In genomic region chr12:72938600-72939490, GRCm38 (mm10) we compare ENCODE assay signal across 16 mouse cellular contexts. TPM values are rescaled to one million over a fixed set of nuclear protein-coding genes. Genes with fewer than 3 reads are reported as not detected.
DNase-seq lines count a peak whose midpoint lies in the region; ATAC-seq lines count a peak whose summit lies in the region.
"Had no signal": no experiment of that assay in that cellular context is flagged by ENCODE, and none has a peak within 500 bp of the region (broad histone marks: within the 10 kb centered on the region; RNA-seq: fewer than 3 reads in every experiment).

No protein-coding gene starts in this region.

- H3K9me3 ChIP-seq in hindbrain, embryonic 10.5 days, result no peaks in the 10 kb centered on the region
- no peaks in the 10 kb centered on the region for H3K9me3 ChIP-seq in hindbrain, embryonic 13.5 days
- no peaks in the 10 kb centered on the region for H3K9me3 ChIP-seq in neural tube, embryonic 15.5 days (replicated peaks)
- no peaks in the 10 kb centered on the region for H3K9me3 ChIP-seq in embryonic facial prominence, embryonic 14.5 days (ENCODE audit: control insufficient read depth, low read length)
- H3K9me3 ChIP-seq: neural tube, embryonic 13.5 days had no signal

- ATAC-seq in hindbrain, embryonic 13.5 days (ENCODE audit: low FRiP score), result no peak
- no peak for ATAC-seq in neural tube, embryonic 15.5 days (ENCODE audit: low FRiP score)
- ATAC-seq in embryonic facial prominence, embryonic 14.5 days (ENCODE audit: low read depth), result no peak
- ATAC-seq: hindbrain, postnatal 0 days had no signal

- H3K27me3 ChIP-seq in hindbrain, embryonic 10.5 days (ENCODE audit: insufficient read depth, poor library complexity, severe bottlenecking), result peaks cover 98% of the 10 kb centered on the region
- peaks cover 97% of the 10 kb centered on the region for H3K27me3 ChIP-seq in hindbrain, embryonic 13.5 days
- H3K27me3 ChIP-seq in neural tube, embryonic 15.5 days (replicated peaks), result peaks cover 93% of the 10 kb centered on the region
- peaks cover 79% of the 10 kb centered on the region for H3K27me3 ChIP-seq in embryonic facial prominence, embryonic 14.5 days (replicated peaks; ENCODE audit: control insufficient read depth, insufficient read depth, low read length)

- H3K9ac ChIP-seq in hindbrain, embryonic 13.5 days, result no peak overlapping the region
- H3K9ac ChIP-seq in neural tube, embryonic 15.5 days (replicated peaks), result no peak overlapping the region
- no peak overlapping the region for H3K9ac ChIP-seq in embryonic facial prominence, embryonic 14.5 days (ENCODE audit: low read depth, low read length)
- H3K9ac ChIP-seq: neural tube, embryonic 13.5 days had no signal

- no peak overlapping the region for H3K4me2 ChIP-seq in hindbrain, embryonic 13.5 days
- H3K4me2 ChIP-seq in neural tube, embryonic 15.5 days, result no peak overlapping the region
- H3K4me2 ChIP-seq in embryonic facial prominence, embryonic 14.5 days (ENCODE audit: low read depth, low read length), result peak overlapping the region; percentile 49; the same call in 1 of the 2 replicates

- no peaks in the 10 kb centered on the region for H3K36me3 ChIP-seq in hindbrain, embryonic 10.5 days
- no peaks in the 10 kb centered on the region for H3K36me3 ChIP-seq in hindbrain, embryonic 13.5 days
- H3K36me3 ChIP-seq in neural tube, embryonic 15.5 days, result no peaks in the 10 kb centered on the region
- H3K36me3 ChIP-seq in embryonic facial prominence, embryonic 14.5 days (ENCODE audit: control insufficient read depth, insufficient read depth, low read length), result no peaks in the 10 kb centered on the region
- H3K36me3 ChIP-seq: neural tube, embryonic 13.5 days had no signal

- no peak overlapping the region for H3K27ac ChIP-seq in hindbrain, embryonic 10.5 days
- no peak overlapping the region for H3K27ac ChIP-seq in hindbrain, embryonic 13.5 days
- H3K27ac ChIP-seq in neural tube, embryonic 15.5 days (replicated peaks), result no peak overlapping the region
- no peak overlapping the region for H3K27ac ChIP-seq in embryonic facial prominence, embryonic 14.5 days (replicated peaks; ENCODE audit: low read depth, low read length)
- H3K27ac ChIP-seq: hindbrain, postnatal 0 days; neural tube, embryonic 13.5 days had no signal

- H3K4me1 ChIP-seq in hindbrain, embryonic 10.5 days (replicated peaks), result peaks cover 16% of the 10 kb centered on the region
- peaks cover 9% of the 10 kb centered on the region; the same call in 1 of the 2 replicates for H3K4me1 ChIP-seq in hindbrain, embryonic 13.5 days (replicated peaks)
- peaks cover 11% of the 10 kb centered on the region for H3K4me1 ChIP-seq in neural tube, embryonic 15.5 days
- H3K4me1 ChIP-seq in embryonic facial prominence, embryonic 14.5 days (ENCODE audit: control insufficient read depth, insufficient read depth, low read length), result peaks cover 7% of the 10 kb centered on the region

- DNase-seq in hindbrain, embryonic 10.5 days (ENCODE audit: low spot score), result peak; percentile 41
- DNase-seq in neural tube, embryonic 10.5 days (ENCODE audit: extremely low spot score, low spot score), result peak; percentile 45
- no peak for DNase-seq in embryonic facial prominence, embryonic 14.5 days (ENCODE audit: low spot score)
- peak; percentile 78 for DNase-seq in retina, postnatal 1 day
- DNase-seq in kidney, postnatal 4 days, result no peak
- DNase-seq in yolk sac, embryonic 10.5 days (ENCODE audit: low spot score), result no peak
- DNase-seq: cerebellum, postnatal 25 days; gastrocnemius, postnatal 36 days; kidney, postnatal 36 days; lung, adult 2 months; right cerebral cortex, postnatal 14 days had no signal

- WGBS in hindbrain, embryonic 10.5 days, result 3% methylated on average over 14 of the region's 14 CpGs
- 4% methylated on average over 14 of the region's 14 CpGs for WGBS in hindbrain, embryonic 13.5 days
- WGBS in neural tube, embryonic 15.5 days, result 2% methylated on average over 14 of the region's 14 CpGs
- 5% methylated on average over 14 of the region's 14 CpGs for WGBS in embryonic facial prominence, embryonic 14.5 days

- peak overlapping the region; percentile 43 for H3K4me3 ChIP-seq in hindbrain, embryonic 10.5 days
- no peak overlapping the region for H3K4me3 ChIP-seq in hindbrain, embryonic 13.5 days
- H3K4me3 ChIP-seq in neural tube, embryonic 15.5 days (replicated peaks), result no peak overlapping the region
- H3K4me3 ChIP-seq in embryonic facial prominence, embryonic 14.5 days (ENCODE audit: low read depth, low read length), result peak overlapping the region; percentile 31; the same call in 1 of the 2 replicates

RNA-seq across cellular contexts. Expression of gene Six6, which starts 0.8 kb away (rescaled TPM):
- 0.14 and 0.77 TPM in 2 replicates for polyA plus RNA-seq in hindbrain, embryonic 10.5 days (2016; fragmentation: Nextera tagmentation; extraction: Ambion mirVana)
- not detected in 2 replicates for polyA plus RNA-seq in hindbrain, embryonic 13.5 days (2015; fragmentation: Nextera tagmentation; extraction: Ambion mirVana)
- not detected in 2 replicates for polyA plus RNA-seq in neural tube, embryonic 15.5 days (2015; fragmentation: Nextera tagmentation; extraction: Ambion mirVana)
- 0.35 and 0.89 TPM in 2 replicates for polyA plus RNA-seq in embryonic facial prominence, embryonic 14.5 days (2014; fragmentation: Nextera tagmentation; extraction: Ambion mirVana)
- polyA plus RNA-seq: hindbrain, postnatal 0 days; lung, adult 2 months; neural tube, embryonic 13.5 days; thymus, postnatal 0 days had no signal

RNA-seq across cellular contexts. Expression of gene 4930447C04Rik, which starts 1.7 kb away (rescaled TPM):
- 2.0 and 2.3 TPM in 2 replicates for polyA plus RNA-seq in hindbrain, embryonic 10.5 days (2016; fragmentation: Nextera tagmentation; extraction: Ambion mirVana)
- 4.6 and 5.2 TPM in 2 replicates for polyA plus RNA-seq in hindbrain, embryonic 13.5 days (2015; fragmentation: Nextera tagmentation; extraction: Ambion mirVana)
- 7.4 and 9.7 TPM in 2 replicates for polyA plus RNA-seq in neural tube, embryonic 15.5 days (2015; fragmentation: Nextera tagmentation; extraction: Ambion mirVana)
- 3.6 and 4.0 TPM in 2 replicates for polyA plus RNA-seq in embryonic facial prominence, embryonic 14.5 days (2014; fragmentation: Nextera tagmentation; extraction: Ambion mirVana)
- polyA plus RNA-seq: lung, adult 2 months had no signal

Comparison
In these comparisons a context has a peak if more than half of its experiments do, and no peak if none do; other contexts are left out.
1. H3K4me3 ChIP-seq: peak in hindbrain, embryonic 10.5 days (single experiment) and embryonic facial prominence, embryonic 14.5 days (single experiment); none in hindbrain, embryonic 13.5 days (single experiment) and neural tube, embryonic 15.5 days (single experiment).
2. DNase-seq: peak in hindbrain, embryonic 10.5 days (single experiment), neural tube, embryonic 10.5 days (single experiment) and retina, postnatal 1 day (single experiment); none in embryonic facial prominence, embryonic 14.5 days (single experiment), kidney, postnatal 4 days (0 of 2) and yolk sac, embryonic 10.5 days (single experiment).